ENCODE assay signal across 10 mouse cellular contexts in genomic region chr12:103353538-103353937, GRCm38 (mm10). TPM values are rescaled to one million over a fixed set of nuclear protein-coding genes. Genes with fewer than 3 reads are reported as not detected.
A peak's percentile ranks its signal among the peaks of the same experiment; 100 is the strongest.
DNase-seq lines count a peak whose midpoint lies in the region; ATAC-seq and TF ChIP-seq lines count a peak whose summit lies in the region.
"Had no signal": no experiment of that assay in that cellular context is flagged by ENCODE, and none has a peak within 500 bp of the region (broad histone marks: within the 10 kb centered on the region; RNA-seq: fewer than 3 reads in every experiment).

No protein-coding gene starts in this region.

- no peak for DNase-seq in liver, postnatal 0 days
- no peak for DNase-seq in liver, embryonic 11.5 days (ENCODE audit: low spot score)
- peak; percentile 61 for DNase-seq in forebrain, embryonic 11.5 days (ENCODE audit: low spot score)
- no peak for DNase-seq in limb, embryonic 14.5 days (ENCODE audit: low spot score)
- peak; percentile 81 for DNase-seq in retina, postnatal 7 days (ENCODE audit: low read depth, low spot score)
- DNase-seq in T-cell, adult 2 months (ENCODE audit: low spot score): no peak

- no peak overlapping the region for H3K4me2 ChIP-seq in liver, postnatal 0 days (ENCODE audit: low read depth, low read length)
- H3K4me2 ChIP-seq in liver, embryonic 11.5 days: no peak overlapping the region
- no peak overlapping the region for H3K4me2 ChIP-seq in forebrain, embryonic 11.5 days (ENCODE audit: low read depth, low read length, severe bottlenecking)
- peak overlapping the region; percentile 58 for H3K4me2 ChIP-seq in heart, embryonic 14.5 days (ENCODE audit: low read length)
- H3K4me2 ChIP-seq in limb, embryonic 14.5 days (replicated peaks; ENCODE audit: low read depth, low read length, severe bottlenecking): no peak overlapping the region

- whole genome bisulfite sequencing in liver, postnatal 0 days (ENCODE audit: insufficient replicate concordance): 17% methylated on average over 5 of the region's 5 CpGs
- WGBS in liver, embryonic 11.5 days: 20% methylated on average over 5 of the region's 5 CpGs
- WGBS in bone marrow, adult 2 months: 24% methylated on average over 5 of the region's 5 CpGs
- 14% methylated on average over 5 of the region's 5 CpGs for WGBS in forebrain, embryonic 11.5 days
- WGBS in heart, embryonic 14.5 days: 9% methylated on average over 5 of the region's 5 CpGs
- 23% methylated on average over 5 of the region's 5 CpGs for WGBS in limb, embryonic 14.5 days

- no peak overlapping the region for H3K4me3 ChIP-seq in liver, postnatal 0 days (ENCODE audit: low read depth, low read length)
- H3K4me3 ChIP-seq in liver, embryonic 11.5 days (ENCODE audit: low read depth, low read length): no peak overlapping the region
- no peak overlapping the region for H3K4me3 ChIP-seq in bone marrow, adult 2 months (replicated peaks; ENCODE audit: control insufficient read depth, low read depth, low read length)
- H3K4me3 ChIP-seq in forebrain, embryonic 11.5 days (ENCODE audit: low read depth, low read length): no peak overlapping the region
- H3K4me3 ChIP-seq in heart, embryonic 14.5 days (ENCODE audit: control insufficient read depth in 1 of 2, insufficient read depth in 1 of 2, low read depth in 1 of 2, low read length in 2 of 2): peak overlapping the region; percentile 30 to 40; a peak in 3 of 4 replicates
- H3K4me3 ChIP-seq in limb, embryonic 14.5 days (replicated peaks; ENCODE audit: low read length): no peak overlapping the region

- no peaks in the 10 kb centered on the region for H3K4me1 ChIP-seq in liver, postnatal 0 days (ENCODE audit: insufficient read depth)
- H3K4me1 ChIP-seq in liver, embryonic 11.5 days (replicated peaks; ENCODE audit: control insufficient read depth, insufficient read depth, low read length): no peaks in the 10 kb centered on the region
- H3K4me1 ChIP-seq in bone marrow, adult 2 months (ENCODE audit: control insufficient read depth, insufficient read depth, low read length): no peaks in the 10 kb centered on the region
- no peaks in the 10 kb centered on the region for H3K4me1 ChIP-seq in forebrain, embryonic 11.5 days (replicated peaks; ENCODE audit: control insufficient read depth, insufficient read depth, low read length)
- peaks cover 24 to 31% of the 10 kb centered on the region in 2 experiments for H3K4me1 ChIP-seq in heart, embryonic 14.5 days (ENCODE audit: control insufficient read depth in 2 of 2, insufficient read depth in 2 of 2, low read length in 2 of 2)
- no peaks in the 10 kb centered on the region for H3K4me1 ChIP-seq in limb, embryonic 14.5 days (ENCODE audit: control insufficient read depth, insufficient read depth, low read length)

- no peaks in the 10 kb centered on the region for H3K27me3 ChIP-seq in liver, postnatal 0 days (ENCODE audit: insufficient read depth, low read length)
- no peaks in the 10 kb centered on the region for H3K27me3 ChIP-seq in liver, embryonic 11.5 days (replicated peaks; ENCODE audit: control insufficient read depth, insufficient read depth, low read length)
- no peaks in the 10 kb centered on the region for H3K27me3 ChIP-seq in forebrain, embryonic 11.5 days (ENCODE audit: control insufficient read depth, insufficient read depth, low read length)
- no peaks in the 10 kb centered on the region for H3K27me3 ChIP-seq in heart, embryonic 14.5 days (ENCODE audit: control insufficient read depth, insufficient read depth, low read length)
- H3K27me3 ChIP-seq in limb, embryonic 14.5 days (ENCODE audit: control insufficient read depth, insufficient read depth, low read length): no peaks in the 10 kb centered on the region

- H3K9me3 ChIP-seq in liver, postnatal 0 days (ENCODE audit: low read length): no peaks in the 10 kb centered on the region
- H3K9me3 ChIP-seq in liver, embryonic 11.5 days (ENCODE audit: control insufficient read depth, low read length): no peaks in the 10 kb centered on the region
- H3K9me3 ChIP-seq in forebrain, embryonic 11.5 days (ENCODE audit: control insufficient read depth, low read length): no peaks in the 10 kb centered on the region
- H3K9me3 ChIP-seq in heart, embryonic 14.5 days (ENCODE audit: control insufficient read depth, low read length): no peaks in the 10 kb centered on the region
- H3K9me3 ChIP-seq in limb, embryonic 14.5 days (ENCODE audit: control insufficient read depth, low read length): no peaks in the 10 kb centered on the region
- H3K9me3 ChIP-seq: G1E had no signal

- TF ChIP-seq CTCF in liver, postnatal 0 days (IDR thresholded peaks at IDR 0.05; ENCODE audit: low read depth): peak; percentile 54
- peak; percentile 41 for TF ChIP-seq CTCF in bone marrow, adult 2 months (IDR thresholded peaks at IDR 0.05; ENCODE audit: control insufficient read depth, insufficient read depth, low read length)

- no peak for ATAC-seq in liver, postnatal 0 days
- no peak for ATAC-seq in liver, embryonic 11.5 days (replicated peaks; ENCODE audit: low FRiP score)
- ATAC-seq in forebrain, embryonic 11.5 days (replicated peaks; ENCODE audit: low FRiP score): peak; percentile 63
- ATAC-seq in heart, embryonic 14.5 days (ENCODE audit: insufficient number of reproducible peaks, insufficient read depth, low FRiP score, low read depth): peak; percentile 90
- peak; percentile 62 for ATAC-seq in limb, embryonic 14.5 days (ENCODE audit: low FRiP score, low read depth)

- no peak overlapping the region for H3K27ac ChIP-seq in liver, postnatal 0 days (ENCODE audit: low read depth)
- no peak overlapping the region for H3K27ac ChIP-seq in liver, embryonic 11.5 days (ENCODE audit: low read depth, low read length)
- H3K27ac ChIP-seq in bone marrow, adult 2 months (ENCODE audit: control insufficient read depth, insufficient read depth, low read depth, low read length, poor library complexity): no peak overlapping the region
- H3K27ac ChIP-seq in forebrain, embryonic 11.5 days (ENCODE audit: low read depth, low read length): no peak overlapping the region
- H3K27ac ChIP-seq in heart, embryonic 14.5 days (replicated peaks in 1 of 2; ENCODE audit: control insufficient read depth in 1 of 2, insufficient read depth in 1 of 2, low read depth in 2 of 2, low read length in 2 of 2): peak overlapping the region; percentile 87 to 94
- H3K27ac ChIP-seq in limb, embryonic 14.5 days (replicated peaks; ENCODE audit: low read depth, low read length): no peak overlapping the region

- no peak overlapping the region for H3K9ac ChIP-seq in liver, postnatal 0 days (replicated peaks)
- no peak overlapping the region for H3K9ac ChIP-seq in liver, embryonic 11.5 days (ENCODE audit: low read depth, low read length)
- 0 out of 2 replicates have a peak overlapping the region, but pooled peaks have one; percentile 16 for H3K9ac ChIP-seq in forebrain, embryonic 11.5 days (ENCODE audit: low read length)
- peak overlapping the region; percentile 70 for H3K9ac ChIP-seq in heart, embryonic 14.5 days (ENCODE audit: low read length)
- H3K9ac ChIP-seq in limb, embryonic 14.5 days (ENCODE audit: low read depth, low read length, severe bottlenecking): no peak overlapping the region

- no peak for TF ChIP-seq POLR2A in bone marrow, adult 2 months (IDR thresholded peaks at IDR 0.05; ENCODE audit: borderline replicate concordance, control insufficient read depth, low read depth, low read length)
- TF ChIP-seq POLR2A in limb, embryonic 14.5 days (IDR thresholded peaks at IDR 0.05; ENCODE audit: borderline replicate concordance, extremely low read depth, insufficient read depth, insufficient read length): no peak

- no peaks in the 10 kb centered on the region for H3K36me3 ChIP-seq in liver, postnatal 0 days (replicated peaks; ENCODE audit: insufficient read depth, low read length)
- H3K36me3 ChIP-seq in liver, embryonic 11.5 days (ENCODE audit: control insufficient read depth, insufficient read depth, low read length): no peaks in the 10 kb centered on the region
- no peaks in the 10 kb centered on the region for H3K36me3 ChIP-seq in forebrain, embryonic 11.5 days (ENCODE audit: control insufficient read depth, insufficient read depth, low read length)
- H3K36me3 ChIP-seq in heart, embryonic 14.5 days (ENCODE audit: control insufficient read depth, insufficient read depth, low read length): no peaks in the 10 kb centered on the region
- no peaks in the 10 kb centered on the region for H3K36me3 ChIP-seq in limb, embryonic 14.5 days (ENCODE audit: control insufficient read depth, insufficient read depth, low read length)
- H3K36me3 ChIP-seq: G1E had no signal

- TF ChIP-seq EP300 in liver, postnatal 0 days (IDR thresholded peaks at IDR 0.05; ENCODE audit: low read depth): no peak

RNA-seq across cellular contexts. Expression of gene Asb2, which starts 2.3 kb away (rescaled TPM):
- polyA plus RNA-seq in liver, postnatal 0 days (2015; fragmentation: Nextera tagmentation; extraction: Ambion mirVana): 5.7 and 5.9 TPM in 2 replicates
- 1.2 and 2.8 TPM in 2 replicates for polyA plus RNA-seq in liver, embryonic 11.5 days (2014; fragmentation: Nextera tagmentation; extraction: Ambion mirVana)
- polyA plus RNA-seq in bone marrow, adult 2 months (2011; ENCODE audit: insufficient read depth, insufficient read length, low replicate concordance, missing spikeins): 2.8 TPM in 2 replicates
- 0.35 and 0.40 TPM in 2 replicates for polyA plus RNA-seq in forebrain, embryonic 11.5 days (2014; fragmentation: Nextera tagmentation; extraction: Ambion mirVana)
- 235 and 254 TPM in 2 replicates for polyA plus RNA-seq in heart, embryonic 14.5 days (2014; fragmentation: Nextera tagmentation; extraction: Ambion mirVana)
- polyA plus RNA-seq in limb, embryonic 14.5 days (2012; rRNA removed): 13.8 and 18.2 TPM in 2 replicates
- polyA plus RNA-seq in limb, embryonic 14.5 days (2014; fragmentation: Nextera tagmentation; extraction: Ambion mirVana): 7.4 and 11.7 TPM in 2 replicates
- polyA plus RNA-seq: G1E had no signal

RNA-seq across cellular contexts. Expression of gene Otub2, which starts 34.9 kb away (rescaled TPM):
- 8.2 and 9.2 TPM in 2 replicates for polyA plus RNA-seq in liver, postnatal 0 days (2015; fragmentation: Nextera tagmentation; extraction: Ambion mirVana)
- 15.9 and 20.2 TPM in 2 replicates for polyA plus RNA-seq in liver, embryonic 11.5 days (2014; fragmentation: Nextera tagmentation; extraction: Ambion mirVana)
- polyA plus RNA-seq in bone marrow, adult 2 months (2011; ENCODE audit: insufficient read depth, insufficient read length, low replicate concordance, missing spikeins): 9.0 and 13.3 TPM in 2 replicates
- 12.7 and 15.0 TPM in 2 replicates for polyA plus RNA-seq in forebrain, embryonic 11.5 days (2014; fragmentation: Nextera tagmentation; extraction: Ambion mirVana)
- polyA plus RNA-seq in heart, embryonic 14.5 days (2014; fragmentation: Nextera tagmentation; extraction: Ambion mirVana): 13.8 and 14.8 TPM in 2 replicates
- 9.5 and 10.5 TPM in 2 replicates for polyA plus RNA-seq in limb, embryonic 14.5 days (2012; rRNA removed)
- 13.2 and 14.0 TPM in 2 replicates for polyA plus RNA-seq in limb, embryonic 14.5 days (2014; fragmentation: Nextera tagmentation; extraction: Ambion mirVana)

RNA-seq across cellular contexts. Expression of gene Fam181a, which starts 42.8 kb away (rescaled TPM):
- polyA plus RNA-seq in liver, postnatal 0 days (2015; fragmentation: Nextera tagmentation; extraction: Ambion mirVana): not detected in 2 replicates
- polyA plus RNA-seq in liver, embryonic 11.5 days (2014; fragmentation: Nextera tagmentation; extraction: Ambion mirVana): not detected in 2 replicates
- not detected in 2 replicates for polyA plus RNA-seq in bone marrow, adult 2 months (2011; ENCODE audit: insufficient read depth, insufficient read length, low replicate concordance, missing spikeins)
- 27.3 and 28.5 TPM in 2 replicates for polyA plus RNA-seq in forebrain, embryonic 11.5 days (2014; fragmentation: Nextera tagmentation; extraction: Ambion mirVana)
- polyA plus RNA-seq in heart, embryonic 14.5 days (2014; fragmentation: Nextera tagmentation; extraction: Ambion mirVana): 0.19 TPM in 1 of 2 replicates, not detected in the other
- 0.16 and 0.31 TPM in 2 replicates for polyA plus RNA-seq in limb, embryonic 14.5 days (2012; rRNA removed)
- 0.14 TPM in 1 of 2 replicates, not detected in the other for polyA plus RNA-seq in limb, embryonic 14.5 days (2014; fragmentation: Nextera tagmentation; extraction: Ambion mirVana)
- polyA plus RNA-seq: G1E; spleen, adult 2 months had no signal

RNA-seq across cellular contexts. Expression of gene 9330161L09Rik, which starts 54.1 kb away (rescaled TPM):
- polyA plus RNA-seq in liver, postnatal 0 days (2015; fragmentation: Nextera tagmentation; extraction: Ambion mirVana): 0.14 TPM in 1 of 2 replicates, not detected in the other
- 0.25 and 0.80 TPM in 2 replicates for polyA plus RNA-seq in liver, embryonic 11.5 days (2014; fragmentation: Nextera tagmentation; extraction: Ambion mirVana)
- polyA plus RNA-seq in bone marrow, adult 2 months (2011; ENCODE audit: insufficient read depth, insufficient read length, low replicate concordance, missing spikeins): 0.99 TPM in 1 of 2 replicates, not detected in the other
- polyA plus RNA-seq in forebrain, embryonic 11.5 days (2014; fragmentation: Nextera tagmentation; extraction: Ambion mirVana): 1.1 and 1.2 TPM in 2 replicates
- 0.68 and 1.0 TPM in 2 replicates for polyA plus RNA-seq in heart, embryonic 14.5 days (2014; fragmentation: Nextera tagmentation; extraction: Ambion mirVana)
- polyA plus RNA-seq in limb, embryonic 14.5 days (2012; rRNA removed): 0.47 and 1.0 TPM in 2 replicates
- polyA plus RNA-seq in limb, embryonic 14.5 days (2014; fragmentation: Nextera tagmentation; extraction: Ambion mirVana): 0.32 and 0.68 TPM in 2 replicates

Comparison
In these comparisons a context has a peak if more than half of its experiments do, and no peak if none do; other contexts are left out.
1. ATAC-seq: peak in forebrain, embryonic 11.5 days (single experiment), heart, embryonic 14.5 days (single experiment) and limb, embryonic 14.5 days (single experiment); none in liver, postnatal 0 days (single experiment) and liver, embryonic 11.5 days (single experiment).
2. DNase-seq: peak in forebrain, embryonic 11.5 days (single experiment) and retina, postnatal 7 days (single experiment); none in liver, postnatal 0 days (single experiment), liver, embryonic 11.5 days (single experiment), limb, embryonic 14.5 days (single experiment) and T-cell, adult 2 months (single experiment).
3. H3K27ac ChIP-seq: peak in heart, embryonic 14.5 days (2 of 2); none in liver, postnatal 0 days (single experiment), liver, embryonic 11.5 days (single experiment), bone marrow, adult 2 months (single experiment), forebrain, embryonic 11.5 days (single experiment) and limb, embryonic 14.5 days (single experiment).
4. H3K4me3 ChIP-seq: peak in heart, embryonic 14.5 days (2 of 2); none in liver, postnatal 0 days (single experiment), liver, embryonic 11.5 days (single experiment), bone marrow, adult 2 months (single experiment), forebrain, embryonic 11.5 days (single experiment) and limb, embryonic 14.5 days (single experiment).
5. H3K9ac ChIP-seq: peak in forebrain, embryonic 11.5 days (single experiment) and heart, embryonic 14.5 days (single experiment); none in liver, postnatal 0 days (single experiment), liver, embryonic 11.5 days (single experiment) and limb, embryonic 14.5 days (single experiment).
6. RNA of gene Asb2, which starts 2.3 kb away (polyA plus RNA-seq): 235 to 254 TPM in heart, embryonic 14.5 days; 7.4 to 18.2 TPM in limb, embryonic 14.5 days, 5.7 to 5.9 TPM in liver, postnatal 0 days, 2.8 TPM in bone marrow, adult 2 months, 1.2 to 2.8 TPM in liver, embryonic 11.5 days and 0.35 to 0.40 TPM in forebrain, embryonic 11.5 days; every median in the first group is over 10 times any median in the second.
7. RNA of gene Fam181a, which starts 42.8 kb away (polyA plus RNA-seq): 27.3 to 28.5 TPM in forebrain, embryonic 11.5 days; 0.19 TPM in heart, embryonic 14.5 days, 0.14 to 0.31 TPM in limb, embryonic 14.5 days, not detected in liver, postnatal 0 days, not detected in liver, embryonic 11.5 days and not detected in bone marrow, adult 2 months; every median in the first group is over 10 times any median in the second.